Mouse (Mus musculus) kidney, adult 11 months (tissue): ENCODE data around the gene Mat2b.

ENCODE experiments used
- DNase-seq: peaks from one replicate; pipeline ENCODE4 v3.0.0; 2022

The Mat2b gene

GRCm38 (mm10) chr11:40649726-40650445 lies 45.1 kb downstream of the Mat2b start:
- DNase-seq = no peak

GRCm38 (mm10) chr11:40647246-40647645 lies 47.8 kb downstream of the Mat2b start:
- no peak for DNase-seq
